In the genomic region with DNA sequence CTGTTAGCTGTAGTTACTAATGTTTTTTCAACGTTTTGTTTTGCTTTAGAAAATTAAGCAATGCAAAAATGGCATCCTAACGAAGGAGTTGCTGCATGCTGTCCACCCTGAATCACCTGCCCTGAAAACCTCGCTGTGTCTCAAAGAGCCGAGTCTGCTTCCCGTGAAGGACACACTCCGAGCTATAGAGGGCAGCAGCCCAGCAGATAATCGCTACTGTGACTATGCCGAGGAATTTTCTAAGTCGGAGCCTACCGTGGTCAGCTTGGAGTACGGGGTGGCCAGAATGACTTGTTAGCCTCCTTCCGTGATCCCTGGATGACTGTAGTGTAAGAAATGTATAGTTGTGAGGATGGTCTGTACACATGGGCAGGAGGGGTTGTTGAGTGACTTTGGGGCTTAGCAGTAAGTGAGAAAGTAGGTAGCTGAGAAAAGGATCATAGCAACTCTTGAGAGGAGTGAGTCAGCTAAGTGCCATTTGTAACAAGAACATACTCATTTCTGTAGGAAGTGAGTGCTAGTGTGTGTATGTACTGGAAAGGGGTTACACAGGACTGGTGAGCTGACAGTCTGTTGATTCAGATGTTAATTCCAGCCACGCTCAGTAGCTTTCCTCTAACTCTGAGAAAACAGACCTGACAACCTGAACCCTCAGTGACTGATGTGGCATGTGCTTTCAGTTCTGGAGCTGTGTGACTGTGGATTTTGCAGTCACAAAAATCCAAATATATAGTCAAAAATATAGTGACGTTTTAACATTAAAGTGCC, we compare ENCODE assay signal across 14 mouse cellular contexts. TPM values are rescaled to one million over a fixed set of nuclear protein-coding genes. Genes with fewer than 3 reads are reported as not detected.
DNase-seq lines count a peak whose midpoint lies in the region; ATAC-seq and TF ChIP-seq lines count a peak whose summit lies in the region.
"Had no signal": no experiment of that assay in that cellular context is flagged by ENCODE, and none has a peak within 500 bp of the region (broad histone marks: within the 10 kb centered on the region; RNA-seq: fewer than 3 reads in every experiment).

No protein-coding gene starts in this region.

- peaks cover 63% of the 10 kb centered on the region for H3K36me3 ChIP-seq in heart, postnatal 0 days (replicated peaks; ENCODE audit: control insufficient read depth, insufficient read depth, low read length)
- H3K36me3 ChIP-seq in neural tube, embryonic 15.5 days = peaks cover 47% of the 10 kb centered on the region

- H3K4me3 ChIP-seq in heart, postnatal 0 days (ENCODE audit: low read depth, low read length) = no peak overlapping the region
- no peak overlapping the region for H3K4me3 ChIP-seq in neural tube, embryonic 15.5 days (replicated peaks)
- H3K4me3 ChIP-seq: myocyte had no signal

- WGBS in heart, postnatal 0 days = 66% methylated on average over 14 of the region's 14 CpGs
- 76% methylated on average over 14 of the region's 14 CpGs for WGBS in neural tube, embryonic 15.5 days

- no peaks in the 10 kb centered on the region for H3K9me3 ChIP-seq in heart, postnatal 0 days (replicated peaks; ENCODE audit: control insufficient read depth, low read length)
- no peaks in the 10 kb centered on the region for H3K9me3 ChIP-seq in neural tube, embryonic 15.5 days (replicated peaks)

- no peak for TF ChIP-seq EP300 in heart, postnatal 0 days (IDR thresholded peaks at IDR 0.05; ENCODE audit: low read depth)

- no peak overlapping the region for H3K4me2 ChIP-seq in heart, postnatal 0 days (ENCODE audit: low read depth, low read length)
- no peak overlapping the region for H3K4me2 ChIP-seq in neural tube, embryonic 15.5 days

- no peak for DNase-seq in heart, postnatal 0 days (ENCODE audit: low spot score)
- DNase-seq in heart, adult 9 months (ENCODE audit: low spot score in 2 of 2) = no peak
- peak; percentile 12 for DNase-seq in ES-CJ7 (ENCODE audit: low read depth, low spot score)
- peak; percentile 60 to 68 for DNase-seq in cerebellum, postnatal 14 days
- peak; percentile 6 for DNase-seq in mesoderm, embryonic 11.5 days (ENCODE audit: low read depth, low spot score)
- DNase-seq in thymus, postnatal 4 days = no peak
- no peak for DNase-seq in kidney, postnatal 14 days
- DNase-seq: B cell, adult 2 months; kidney, postnatal 36 days had no signal

- peak; percentile 21 for TF ChIP-seq CTCF in heart, postnatal 0 days (IDR thresholded peaks at IDR 0.05; ENCODE audit: low read depth)

- ATAC-seq in heart, postnatal 0 days (ENCODE audit: insufficient read depth, low read depth) = no peak
- no peak for ATAC-seq in neural tube, embryonic 15.5 days (ENCODE audit: low FRiP score)

- H3K27me3 ChIP-seq in heart, postnatal 0 days (ENCODE audit: control insufficient read depth, insufficient read depth, low read length) = no peaks in the 10 kb centered on the region
- H3K27me3 ChIP-seq in neural tube, embryonic 15.5 days (replicated peaks) = no peaks in the 10 kb centered on the region

- H3K9ac ChIP-seq in heart, postnatal 0 days (replicated peaks; ENCODE audit: low read depth, low read length) = no peak overlapping the region
- no peak overlapping the region for H3K9ac ChIP-seq in neural tube, embryonic 15.5 days (replicated peaks)
- H3K9ac ChIP-seq: liver, embryonic 14.5 days had no signal

- no peak overlapping the region for H3K27ac ChIP-seq in heart, postnatal 0 days (ENCODE audit: low read depth)
- H3K27ac ChIP-seq in neural tube, embryonic 15.5 days (replicated peaks) = no peak overlapping the region
- H3K27ac ChIP-seq: liver, embryonic 14.5 days had no signal

- H3K4me1 ChIP-seq in heart, postnatal 0 days (ENCODE audit: control insufficient read depth, insufficient read depth) = no peaks in the 10 kb centered on the region
- H3K4me1 ChIP-seq in neural tube, embryonic 15.5 days = no peaks in the 10 kb centered on the region

RNA-seq across cellular contexts. Expression of a gene that starts 35.4 kb away (rescaled TPM):
- total RNA-seq in heart, postnatal 0 days (2014; rRNA removed; ENCODE audit: low replicate concordance) = 18.7 and 29.0 TPM in 2 replicates
- 20.8 and 21.8 TPM in 2 replicates for polyA plus RNA-seq in heart, postnatal 0 days (2015; fragmentation: Nextera tagmentation; extraction: Ambion mirVana)
- 50.0 and 54.9 TPM in 2 replicates for polyA plus RNA-seq in neural tube, embryonic 15.5 days (2015; fragmentation: Nextera tagmentation; extraction: Ambion mirVana)

RNA-seq across cellular contexts. Expression of a gene that starts 49.1 kb away (rescaled TPM):
- 43.7 and 51.6 TPM in 2 replicates for total RNA-seq in heart, postnatal 0 days (2014; rRNA removed; ENCODE audit: low replicate concordance)
- polyA plus RNA-seq in heart, postnatal 0 days (2015; fragmentation: Nextera tagmentation; extraction: Ambion mirVana) = 17.5 and 19.8 TPM in 2 replicates
- polyA plus RNA-seq in neural tube, embryonic 15.5 days (2015; fragmentation: Nextera tagmentation; extraction: Ambion mirVana) = 43.9 and 46.7 TPM in 2 replicates

RNA-seq across cellular contexts. Expression of a gene that starts 49.2 kb away (rescaled TPM):
- total RNA-seq in heart, postnatal 0 days (2014; rRNA removed; ENCODE audit: low replicate concordance) = not detected in 2 replicates
- 0.04 TPM in 2 replicates for polyA plus RNA-seq in heart, postnatal 0 days (2015; fragmentation: Nextera tagmentation; extraction: Ambion mirVana)
- 0.15 TPM in 1 of 2 replicates, not detected in the other for polyA plus RNA-seq in neural tube, embryonic 15.5 days (2015; fragmentation: Nextera tagmentation; extraction: Ambion mirVana)
- polyA plus RNA-seq: heart, embryonic 14.5 days; myocyte; small intestine, adult 2 months had no signal

Comparison
In these comparisons a context has a peak if more than half of its experiments do, and no peak if none do; other contexts are left out.
1. DNase-seq: peak in ES-CJ7 (single experiment), cerebellum, postnatal 14 days (2 of 2) and mesoderm, embryonic 11.5 days (single experiment); none in heart, postnatal 0 days (single experiment), heart, adult 9 months (0 of 2), thymus, postnatal 4 days (single experiment) and kidney, postnatal 14 days (single experiment).